Mouse (Mus musculus): ENCODE data around the gene Gm21190.
"Not testable (repeated sequence)": the region's sequence is repeated elsewhere in the genome, so short reads cannot be mapped to it uniquely, and the experiment has no call there.

Gene Gm21190

GRCm38 (mm10) chr5:15490934-15491333 lies 38.1 kb downstream of the Gm21190 start:
- not testable (repeated sequence) for DNase-seq (ENCODE audit: low read depth, low spot score)

DNA sequence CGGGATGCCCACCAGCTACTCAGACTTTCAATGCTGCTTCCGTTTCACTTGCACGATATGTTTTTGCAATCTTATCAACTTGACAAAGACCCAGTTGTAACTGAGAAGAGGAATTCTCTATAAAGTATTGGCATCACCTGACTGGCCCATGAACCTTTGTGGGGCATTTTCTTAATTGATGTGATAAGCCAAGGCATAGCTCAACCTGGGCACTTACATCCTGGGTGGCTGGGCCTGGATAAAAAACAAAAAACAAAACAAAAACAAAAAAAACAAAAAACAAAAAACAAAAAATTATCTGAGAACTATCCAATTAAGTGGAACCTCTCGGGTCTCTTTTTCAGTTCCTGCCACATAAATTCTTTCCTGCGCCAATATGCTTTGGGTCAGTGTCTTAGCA lies 40.3 kb downstream of the Gm21190 start:
- DNase-seq (ENCODE audit: low read depth, low spot score): no peak

- DNase-seq (ENCODE audit: low read depth, low spot score): peak; percentile 49
These were observed 44.4 kb downstream of the Gm21190 start for GRCm38 (mm10) chr5:15484616-15485015.

DNA sequence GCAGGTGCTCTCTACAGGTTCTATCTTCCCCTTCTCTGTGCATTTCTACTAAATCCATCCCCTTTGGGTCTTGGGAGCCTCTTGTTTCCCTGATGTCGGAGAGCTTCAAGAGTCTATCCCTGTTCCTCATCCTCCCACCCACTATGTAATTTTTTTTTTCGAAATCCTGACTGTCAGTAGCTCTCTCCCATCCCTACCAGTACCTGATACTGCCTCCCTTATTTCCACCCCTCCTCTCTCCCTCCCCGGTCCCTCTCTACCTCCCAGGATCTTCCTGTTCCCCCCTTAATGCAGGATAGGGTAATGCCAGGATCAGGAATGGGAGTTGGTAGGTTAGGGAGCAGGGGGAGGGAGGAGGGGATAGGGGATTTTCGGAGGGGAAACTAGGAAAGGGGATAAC lies 45.4 kb downstream of the Gm21190 start:
- not testable (repeated sequence) for DNase-seq (ENCODE audit: low read depth, low spot score)

DNA sequence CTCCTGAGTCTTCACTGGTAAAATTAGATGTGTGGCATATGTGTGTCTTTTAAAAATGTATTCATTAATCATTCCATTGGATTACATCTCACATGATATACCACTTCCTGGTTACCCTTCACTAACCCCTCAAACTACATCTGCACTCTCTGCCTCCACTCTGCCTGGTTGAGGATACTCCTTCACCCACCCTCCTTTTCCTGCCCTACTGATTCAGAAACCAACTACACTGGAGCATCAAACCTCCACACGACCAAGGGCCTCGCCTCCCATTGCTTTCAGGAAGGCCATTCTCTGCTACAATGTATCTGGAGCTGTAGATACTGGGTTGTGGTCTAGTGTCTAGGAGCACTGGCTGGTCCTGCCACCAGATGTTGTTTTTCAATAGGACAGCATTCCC lies 46.2 kb downstream of the Gm21190 start:
- not testable (repeated sequence) for DNase-seq (ENCODE audit: low read depth, low spot score)

- not testable (repeated sequence) for DNase-seq (ENCODE audit: low read depth, low spot score)
These were observed 52.6 kb downstream of the Gm21190 start, which contains the start of gene Gm21149 for GRCm38 (mm10) chr5:15476423-15476822. Gene Gm21149, minus strand, starts transcription at chr5:15476523.
